Mouse (Mus musculus) heart, embryonic 15.5 days (tissue): ENCODE results near the gene Mtus2. TPM values are rescaled to one million over a fixed set of nuclear protein-coding genes. Genes with fewer than 3 reads are reported as not detected.

Experiments
- ATAC-seq: fragments of 200-750 bp; cut with Nextera tagmentation; replicated peaks from 2 replicates; pipeline ENCODE4 v1.8.0; 2017; ENCODE audit warnings: low read depth, moderate TSS enrichment; ENCODE audit not compliant: insufficient number of reproducible peaks, insufficient read depth, low FRiP score
- H3K27ac ChIP-seq: fragments of 300-500 bp; sonication (generic); 2 replicates; pipeline ENCODE4 v1.5.1; 2015; ENCODE audit warnings: mild to moderate bottlenecking, inconsistent platforms
- H3K27me3 ChIP-seq: fragments of 300-500 bp; sonication (generic); 2 replicates; pipeline ENCODE4 v1.6.1; 2015; ENCODE audit warnings: inconsistent platforms
- H3K36me3 ChIP-seq: fragments of 300-500 bp; sonication (generic); 2 replicates; pipeline ENCODE4 v1.6.1; 2015; ENCODE audit warnings: mild to moderate bottlenecking, inconsistent platforms
- H3K4me1 ChIP-seq: fragments of 300-500 bp; sonication (generic); replicated peaks from 2 replicates; pipeline ENCODE4 v1.6.1; 2015; ENCODE audit warnings: inconsistent platforms
- H3K4me2 ChIP-seq: fragments of 300-500 bp; sonication (generic); 2 replicates; pipeline ENCODE4 v1.6.1; 2015; ENCODE audit warnings: inconsistent platforms, mild to moderate bottlenecking, moderate library complexity
- H3K4me3 ChIP-seq: fragments of 300-500 bp; sonication (generic); 2 replicates; pipeline ENCODE4 v1.5.1; 2015; ENCODE audit warnings: mild to moderate bottlenecking, inconsistent platforms
- H3K9ac ChIP-seq: fragments of 300-500 bp; sonication (generic); 2 replicates; pipeline ENCODE4 v1.6.1; 2015; ENCODE audit warnings: mild to moderate bottlenecking, inconsistent platforms
- H3K9me3 ChIP-seq: fragments of 300-500 bp; sonication (generic); replicated peaks from 2 replicates; pipeline ENCODE4 v1.6.1; 2016; ENCODE audit warnings: inconsistent platforms
- WGBS: fragments of 180-500 bp; shearing (Covaris S2); methylation state at CpG from one replicate; pipeline ENCODE4 v1.1.7; 2015; ENCODE audit warnings: mixed read lengths; 5-methylcytosine and 5-hydroxymethylcytosine counted together
- polyA plus RNA-seq: library from polyadenylated mRNA; unstranded; fragments of >200 nt; fragmentation: Nextera tagmentation; extraction: Ambion mirVana; gene quantifications from 2 replicates; pipeline ENCODE4 v1.2.1, GENCODE M21; 2015

The Mtus2 gene
- polyA plus RNA-seq, 1 experiment from 2014 or later = 121 TPM

- ATAC-seq = no peak
- Histone ChIP-seq H3K4me3 (no peak overlapping the region), H3K4me1 (no peaks in the 10 kb centered on the region), H3K36me3 (no peaks in the 10 kb centered on the region), H3K4me2 (no peak overlapping the region), H3K9ac (no peak overlapping the region), H3K27ac (no peak overlapping the region), H3K27me3 (no peaks in the 10 kb centered on the region), H3K9me3 (no peaks in the 10 kb centered on the region)
- 92% methylated on average over 4 of the region's 4 CpGs for WGBS
These were observed 254.7 kb downstream of the Mtus2 start for GRCm38 (mm10) chr5:148211831-148212230.

DNA sequence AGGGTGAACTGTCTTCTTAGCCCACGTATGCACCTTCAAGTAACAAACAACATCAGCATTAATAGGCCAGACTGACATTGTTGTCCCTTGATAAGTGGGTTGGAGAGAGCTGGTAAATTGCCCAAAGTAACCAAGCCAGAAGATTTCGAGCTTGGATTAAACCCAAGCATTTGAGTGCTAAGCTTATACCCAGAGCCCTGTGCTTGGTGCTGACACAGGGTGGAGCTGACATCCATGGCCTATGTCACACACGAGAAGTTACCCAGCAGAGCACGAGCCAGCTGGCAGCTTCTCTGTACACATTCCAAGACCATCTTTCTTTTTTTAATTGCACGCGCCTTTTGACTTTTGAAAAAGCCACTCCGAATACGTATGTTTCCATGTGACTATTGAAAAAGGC lies 259.7 kb downstream of the Mtus2 start:
- Histone ChIP-seq H3K4me1 (no peaks in the 10 kb centered on the region), H3K36me3 (no peaks in the 10 kb centered on the region), H3K9me3 (no peaks in the 10 kb centered on the region), H3K9ac (no peak overlapping the region), H3K4me3 (no peak overlapping the region), H3K27me3 (no peaks in the 10 kb centered on the region), H3K4me2 (no peak overlapping the region), H3K27ac (no peak overlapping the region)
- WGBS = 63% methylated on average over 8 of the region's 8 CpGs
- no peak; the same call in 1 of the 2 replicates for ATAC-seq

GRCm38 (mm10) chr5:148222898-148223297 lies 265.8 kb downstream of the Mtus2 start:
- no peaks in the 10 kb centered on the region for H3K4me1 ChIP-seq
- no peaks in the 10 kb centered on the region for H3K27me3 ChIP-seq
- H3K9me3 ChIP-seq = no peaks in the 10 kb centered on the region
- H3K36me3 ChIP-seq = no peaks in the 10 kb centered on the region
- H3K9ac ChIP-seq = no peak overlapping the region
- H3K27ac ChIP-seq = no peak overlapping the region
- ATAC-seq = no peak
- H3K4me2 ChIP-seq = no peak overlapping the region
- no peak overlapping the region for H3K4me3 ChIP-seq
- WGBS = 83% methylated on average over 5 of the region's 5 CpGs

DNA sequence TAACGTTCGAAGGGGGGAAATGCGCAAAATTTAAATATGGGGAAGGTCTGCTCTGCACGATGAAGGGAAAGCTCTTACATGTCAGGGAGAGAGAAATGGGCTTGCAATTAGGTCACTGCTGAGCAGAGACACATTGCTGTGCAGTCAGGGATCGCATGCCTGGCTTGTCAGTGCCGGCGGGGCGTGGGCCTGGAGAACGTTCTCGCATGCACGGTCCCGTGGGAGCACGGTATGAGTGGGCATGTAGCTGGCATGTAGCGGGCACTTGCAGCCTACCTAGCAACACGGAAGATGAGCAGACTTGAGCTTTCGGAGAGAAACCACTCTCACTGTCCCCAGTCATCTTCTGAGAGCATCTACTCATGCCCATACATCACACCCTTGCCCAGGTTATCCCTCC lies 266.9 kb downstream of the Mtus2 start:
- no peak for ATAC-seq
- Histone ChIP-seq H3K4me2 (no peak overlapping the region), H3K9ac (no peak overlapping the region), H3K4me3 (no peak overlapping the region), H3K36me3 (no peaks in the 10 kb centered on the region), H3K4me1 (no peaks in the 10 kb centered on the region), H3K27ac (no peak overlapping the region), H3K9me3 (no peaks in the 10 kb centered on the region), H3K27me3 (no peaks in the 10 kb centered on the region)
- WGBS = 87% methylated on average over 16 of the region's 16 CpGs

DNA sequence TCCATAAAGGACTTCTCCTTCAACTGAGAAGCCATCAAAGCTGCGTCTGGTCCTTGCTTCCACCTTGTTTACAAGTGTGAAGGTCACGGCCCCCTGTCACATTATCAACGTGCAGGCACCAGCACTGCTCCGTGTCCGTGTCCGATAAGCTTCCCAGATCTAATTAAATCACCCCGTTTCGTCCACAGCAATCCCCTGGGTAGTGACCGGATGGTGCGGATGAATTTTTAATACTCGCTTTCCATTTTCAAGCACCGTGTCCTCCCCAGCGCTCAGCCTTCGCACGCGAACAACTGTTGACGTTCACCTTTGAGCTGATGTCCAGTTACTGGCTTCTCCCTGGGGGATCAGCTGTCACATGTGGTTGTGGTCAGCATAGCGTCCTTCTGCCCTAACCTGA lies 276.6 kb downstream of the Mtus2 start:
- H3K4me2 ChIP-seq = no peak overlapping the region
- H3K36me3 ChIP-seq = no peaks in the 10 kb centered on the region
- no peaks in the 10 kb centered on the region for H3K4me1 ChIP-seq
- no peaks in the 10 kb centered on the region for H3K9me3 ChIP-seq
- H3K27ac ChIP-seq = no peak overlapping the region
- no peak overlapping the region for H3K9ac ChIP-seq
- no peak for ATAC-seq
- no peak overlapping the region for H3K4me3 ChIP-seq
- H3K27me3 ChIP-seq = no peaks in the 10 kb centered on the region
- WGBS = 84% methylated on average over 18 of the region's 18 CpGs

GRCm38 (mm10) chr5:148236616-148237015 lies 279.5 kb downstream of the Mtus2 start:
- H3K9me3 ChIP-seq = no peaks in the 10 kb centered on the region
- H3K4me1 ChIP-seq = no peaks in the 10 kb centered on the region
- no peak overlapping the region for H3K4me3 ChIP-seq
- no peaks in the 10 kb centered on the region for H3K27me3 ChIP-seq
- ATAC-seq = no peak
- no peaks in the 10 kb centered on the region for H3K36me3 ChIP-seq
- WGBS = 47% methylated on average over 9 of the region's 9 CpGs
- no peak overlapping the region for H3K9ac ChIP-seq
- no peak overlapping the region for H3K27ac ChIP-seq
- no peak overlapping the region for H3K4me2 ChIP-seq

GRCm38 (mm10) chr5:148239067-148239466 lies 281.9 kb downstream of the Mtus2 start:
- Histone ChIP-seq H3K4me3 (no peak overlapping the region), H3K9ac (no peak overlapping the region), H3K27me3 (no peaks in the 10 kb centered on the region), H3K27ac (no peak overlapping the region), H3K36me3 (no peaks in the 10 kb centered on the region), H3K4me2 (no peak overlapping the region), H3K4me1 (no peaks in the 10 kb centered on the region), H3K9me3 (no peaks in the 10 kb centered on the region)
- no peak for ATAC-seq

DNA sequence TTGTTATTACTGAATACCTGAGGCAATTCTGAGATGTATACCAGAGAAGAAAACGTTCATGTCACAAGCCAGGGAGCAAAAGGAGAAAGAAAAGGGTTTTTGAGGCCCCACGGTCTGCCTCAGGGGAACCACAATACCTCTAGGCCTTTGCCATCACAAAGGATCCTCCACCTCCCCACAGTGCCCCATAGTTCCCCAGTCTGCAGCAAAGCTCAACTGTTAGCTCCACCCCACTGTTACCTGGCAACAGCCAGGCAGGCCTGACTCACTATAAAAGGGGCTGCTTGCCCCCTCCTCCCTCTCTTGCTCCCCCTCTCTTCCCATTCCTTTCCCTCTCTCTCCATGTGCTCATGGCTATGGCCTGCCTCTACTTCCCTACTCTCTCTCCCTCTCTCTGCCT lies 282.6 kb downstream of the Mtus2 start:
- no peaks in the 10 kb centered on the region for H3K36me3 ChIP-seq
- H3K4me1 ChIP-seq = no peaks in the 10 kb centered on the region
- no peak overlapping the region for H3K4me3 ChIP-seq
- H3K9me3 ChIP-seq = no peaks in the 10 kb centered on the region
- no peaks in the 10 kb centered on the region for H3K27me3 ChIP-seq
- H3K4me2 ChIP-seq = no peak overlapping the region
- 33% methylated on average over 2 of the region's 2 CpGs for WGBS
- ATAC-seq = no peak
- H3K27ac ChIP-seq = no peak overlapping the region
- no peak overlapping the region for H3K9ac ChIP-seq

DNA sequence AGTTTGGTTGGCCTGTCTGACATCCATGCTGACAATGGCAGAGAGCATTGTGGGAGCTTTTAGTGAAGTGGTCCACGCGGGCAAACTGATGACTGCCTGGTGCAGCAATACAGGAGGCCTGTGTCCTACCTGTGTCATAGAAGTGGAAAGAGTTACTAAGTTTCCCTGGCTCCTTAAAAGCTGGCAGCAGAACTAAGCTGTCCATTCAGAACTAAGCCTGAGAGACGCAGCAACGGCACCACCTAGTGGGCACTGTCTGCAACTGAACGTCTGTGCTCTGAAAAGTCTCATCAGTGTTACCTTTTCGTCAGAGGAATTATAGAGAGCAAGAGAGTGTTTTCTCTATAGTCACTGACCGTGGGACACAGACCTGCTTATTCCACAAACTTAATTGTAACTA lies 284.8 kb downstream of the Mtus2 start:
- H3K9me3 ChIP-seq = no peaks in the 10 kb centered on the region
- H3K27me3 ChIP-seq = no peaks in the 10 kb centered on the region
- WGBS = 4% methylated on average over 7 of the region's 7 CpGs
- no peak overlapping the region for H3K9ac ChIP-seq
- H3K4me3 ChIP-seq = no peak overlapping the region
- H3K4me1 ChIP-seq = no peaks in the 10 kb centered on the region
- H3K4me2 ChIP-seq = no peak overlapping the region
- ATAC-seq = no peak
- H3K36me3 ChIP-seq = no peaks in the 10 kb centered on the region
- no peak overlapping the region for H3K27ac ChIP-seq

DNA sequence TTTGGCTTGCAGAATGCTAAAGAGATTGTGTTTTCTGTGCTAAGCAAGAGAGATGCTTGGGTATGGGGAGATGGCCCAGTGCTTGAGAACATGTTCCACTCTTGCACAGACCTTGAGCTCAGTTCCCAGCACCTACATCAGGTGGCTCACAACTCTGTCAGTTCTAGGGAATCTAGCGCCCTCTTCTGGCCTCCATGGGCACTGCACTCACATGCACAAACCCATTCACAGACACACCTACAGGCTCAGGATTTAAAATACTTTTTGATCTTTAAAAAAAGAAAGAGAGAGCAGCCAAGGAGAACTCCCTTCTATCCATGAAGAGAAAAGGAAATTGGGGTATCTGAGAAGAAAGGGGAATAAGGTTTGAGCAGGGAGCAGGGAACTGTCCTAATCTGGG lies 287.4 kb downstream of the Mtus2 start:
- H3K36me3 ChIP-seq = no peaks in the 10 kb centered on the region

GRCm38 (mm10) chr5:148245386-148245785 lies 288.3 kb downstream of the Mtus2 start:
- WGBS = 82% methylated on average over 2 of the region's 2 CpGs
- H3K4me3 ChIP-seq = no peak overlapping the region
- H3K4me1 ChIP-seq = peaks cover 21% of the 10 kb centered on the region
- ATAC-seq = no peak
- H3K9me3 ChIP-seq = no peaks in the 10 kb centered on the region
- no peaks in the 10 kb centered on the region for H3K27me3 ChIP-seq
- no peak overlapping the region for H3K4me2 ChIP-seq
- H3K36me3 ChIP-seq = no peaks in the 10 kb centered on the region
- no peak overlapping the region for H3K9ac ChIP-seq
- no peak overlapping the region for H3K27ac ChIP-seq

More for the DNA sequence above, 287.4 kb downstream of the Mtus2 start:
- Histone ChIP-seq H3K27ac (no peak overlapping the region), H3K9ac (no peak overlapping the region), H3K27me3 (no peaks in the 10 kb centered on the region), H3K9me3 (no peaks in the 10 kb centered on the region), H3K4me1 (peaks cover 21% of the 10 kb centered on the region), H3K4me2 (no peak overlapping the region), H3K4me3 (no peak overlapping the region)
- WGBS = 32% methylated on average over 1 of the region's 1 CpGs
- no peak for ATAC-seq

DNA sequence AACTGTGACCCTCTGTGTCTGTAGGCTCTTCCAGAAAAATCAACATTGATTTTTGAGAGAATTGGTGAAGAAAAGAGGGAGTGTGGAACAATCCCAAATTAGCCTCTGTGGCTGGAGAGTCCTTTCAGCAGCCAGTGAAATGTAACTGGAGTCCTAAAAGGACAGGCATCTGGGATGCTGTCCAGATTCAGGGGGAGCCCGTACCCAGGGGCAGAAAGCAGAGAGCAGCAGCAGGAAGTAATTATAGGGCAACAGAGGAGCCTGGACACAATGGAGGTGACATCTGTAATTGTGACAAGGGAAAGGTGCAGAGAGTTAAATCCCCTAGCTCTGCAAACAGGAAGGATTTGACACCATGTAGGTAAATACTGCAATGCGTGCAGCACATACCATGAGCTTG lies 291.1 kb downstream of the Mtus2 start:
- H3K27me3 ChIP-seq = no peaks in the 10 kb centered on the region
- H3K4me1 ChIP-seq = peaks cover 27% of the 10 kb centered on the region
- H3K4me3 ChIP-seq = no peak overlapping the region
- no peaks in the 10 kb centered on the region for H3K36me3 ChIP-seq
- no peak overlapping the region for H3K9ac ChIP-seq
- peak overlapping the region; percentile 69 for H3K27ac ChIP-seq
- no peaks in the 10 kb centered on the region for H3K9me3 ChIP-seq
- WGBS = 27% methylated on average over 2 of the region's 2 CpGs
- ATAC-seq = no peak
- H3K4me2 ChIP-seq = no peak overlapping the region
